Mouse (Mus musculus) lung, postnatal 0 days (tissue): ENCODE measurements at regions not wholly inside any gene's neighbourhood (a gene's known extent, or its start where the extent isn't known, plus 50 kb on each side); places are given as distances from the start of the nearest gene placed in this dataset.

Experiments
- CTCF ChIP-seq: IDR thresholded peaks from 2 replicates; pipeline ENCODE4 v1.5.1; 2016; ENCODE audit warnings: antibody characterized with exemption, mild to moderate bottlenecking
- EP300 ChIP-seq: IDR thresholded peaks from 2 replicates; pipeline ENCODE4 v1.6.1; 2016; ENCODE audit warnings: antibody characterized with exemption, mild to moderate bottlenecking, control low read depth

- TF ChIP-seq CTCF (no peak), EP300 (no peak)
These were observed 60.8 kb upstream of the Elovl6 start for GRCm38 (mm10) chr3:129471332-129471731.
